ENCODE assay signal across 8 mouse cellular contexts in the genomic region with DNA sequence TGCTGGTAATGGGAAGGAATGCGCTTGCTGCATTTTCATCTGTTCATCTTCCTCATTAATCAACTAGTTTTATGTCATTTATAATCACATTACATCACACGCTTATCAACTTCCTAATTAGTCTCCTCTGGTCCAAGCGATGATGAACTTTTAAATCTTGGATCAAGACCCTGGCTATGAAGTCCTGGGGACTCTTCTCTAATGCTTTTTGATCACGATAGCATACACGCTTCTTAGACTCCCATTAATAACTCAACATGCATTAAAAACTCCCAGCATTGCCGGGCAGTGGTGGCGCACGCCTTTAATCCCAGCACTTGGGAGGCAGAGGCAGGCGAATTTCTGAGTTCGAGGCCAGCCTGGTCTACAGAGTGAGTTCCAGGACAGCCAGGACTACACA. TPM values are rescaled to one million over a fixed set of nuclear protein-coding genes. Genes with fewer than 3 reads are reported as not detected.
DNase-seq lines count a peak whose midpoint lies in the region; ATAC-seq and TF ChIP-seq lines count a peak whose summit lies in the region.

No protein-coding gene starts in this region.

- DNase-seq in kidney, adult 2 months, result no peak
- no peak for DNase-seq in kidney, postnatal 25 days
- no peak for DNase-seq in frontal cortex, postnatal 36 days (ENCODE audit: low spot score in 2 of 2)
- no peak for DNase-seq in retina, postnatal 1 day

- TF ChIP-seq POLR2A in kidney, adult 2 months (IDR thresholded peaks at IDR 0.05; ENCODE audit: low read depth, low read length), result no peak
- TF ChIP-seq POLR2A in bone marrow macrophage, adult 2 months (IDR thresholded peaks at IDR 0.05; ENCODE audit: borderline replicate concordance, low read depth, low read length), result no peak

- 21% methylated on average over 10 of the region's 10 CpGs for WGBS in kidney, adult 2 months
- 25% methylated on average over 10 of the region's 10 CpGs for WGBS in hindbrain, embryonic 12.5 days
- WGBS in midbrain, embryonic 12.5 days, result 30% methylated on average over 10 of the region's 10 CpGs

- H3K9ac ChIP-seq in hindbrain, embryonic 12.5 days, result peak overlapping the region; percentile 68
- peak overlapping the region; percentile 69 for H3K9ac ChIP-seq in midbrain, embryonic 12.5 days (replicated peaks)

- peak overlapping the region; percentile 95 for H3K4me3 ChIP-seq in kidney, adult 2 months (ENCODE audit: insufficient read depth, low read depth, low read length)
- H3K4me3 ChIP-seq in bone marrow macrophage, adult 2 months (ENCODE audit: insufficient read depth, low read length), result peak overlapping the region; percentile 74
- H3K4me3 ChIP-seq in hindbrain, embryonic 12.5 days, result peak overlapping the region; percentile 80
- H3K4me3 ChIP-seq in midbrain, embryonic 12.5 days, result peak overlapping the region; percentile 79

- peak; percentile 36; the same call in 1 of the 2 replicates for ATAC-seq in hindbrain, embryonic 12.5 days (ENCODE audit: low FRiP score)
- peak; percentile 28; the same call in 1 of the 2 replicates for ATAC-seq in midbrain, embryonic 12.5 days (ENCODE audit: low FRiP score, low read depth)
- no peak for ATAC-seq in CD4-positive, CD25-positive, alpha-beta regulatory T cell, adult 4 months

- H3K27ac ChIP-seq in kidney, adult 2 months (ENCODE audit: insufficient read depth, low read depth, low read length), result no peak overlapping the region
- no peak overlapping the region for H3K27ac ChIP-seq in bone marrow macrophage, adult 2 months (ENCODE audit: insufficient read depth, low read depth, low read length)
- H3K27ac ChIP-seq in hindbrain, embryonic 12.5 days, result no peak overlapping the region
- H3K27ac ChIP-seq in midbrain, embryonic 12.5 days (replicated peaks), result no peak overlapping the region

- no peaks in the 10 kb centered on the region for H3K9me3 ChIP-seq in hindbrain, embryonic 12.5 days (replicated peaks)
- H3K9me3 ChIP-seq in midbrain, embryonic 12.5 days, result no peaks in the 10 kb centered on the region

- H3K27me3 ChIP-seq in kidney, adult 2 months (replicated peaks; ENCODE audit: control insufficient read depth, insufficient read depth, low read length), result no peaks in the 10 kb centered on the region
- no peaks in the 10 kb centered on the region for H3K27me3 ChIP-seq in hindbrain, embryonic 12.5 days
- no peaks in the 10 kb centered on the region for H3K27me3 ChIP-seq in midbrain, embryonic 12.5 days

- H3K36me3 ChIP-seq in kidney, adult 2 months (ENCODE audit: control insufficient read depth, insufficient read depth, low read length), result no peaks in the 10 kb centered on the region; the same call in 1 of the 2 replicates
- peaks cover 29% of the 10 kb centered on the region for H3K36me3 ChIP-seq in hindbrain, embryonic 12.5 days
- peaks cover 37% of the 10 kb centered on the region for H3K36me3 ChIP-seq in midbrain, embryonic 12.5 days

- H3K4me1 ChIP-seq in kidney, adult 2 months (ENCODE audit: control insufficient read depth, insufficient read depth, low read length), result peaks cover 3% of the 10 kb centered on the region; the same call in 1 of the 2 replicates
- peaks cover 18% of the 10 kb centered on the region for H3K4me1 ChIP-seq in bone marrow macrophage, adult 2 months (ENCODE audit: control insufficient read depth, insufficient read depth, low read length)
- H3K4me1 ChIP-seq in hindbrain, embryonic 12.5 days, result peaks cover 8% of the 10 kb centered on the region
- peaks cover 9% of the 10 kb centered on the region; the same call in 1 of the 2 replicates for H3K4me1 ChIP-seq in midbrain, embryonic 12.5 days

- H3K4me2 ChIP-seq in hindbrain, embryonic 12.5 days (replicated peaks), result peak overlapping the region; percentile 80
- peak overlapping the region; percentile 64 for H3K4me2 ChIP-seq in midbrain, embryonic 12.5 days (replicated peaks)

- no peak for TF ChIP-seq CTCF in kidney, adult 2 months (conservative IDR thresholded peaks at IDR 0.05; ENCODE audit: insufficient read depth, insufficient read length, low read depth, low read length)
- TF ChIP-seq CTCF in bone marrow macrophage, adult 2 months (IDR thresholded peaks at IDR 0.05; ENCODE audit: low read depth, low read length), result no peak

RNA-seq across cellular contexts. Expression of a gene that starts 0.5 kb away (rescaled TPM):
- 9.8 and 11.6 TPM in 2 replicates for polyA plus RNA-seq in kidney, adult 2 months (2012; rRNA removed)
- 6.2 and 7.9 TPM in 2 replicates for polyA plus RNA-seq in bone marrow macrophage, adult 2 months (2012; ENCODE audit: insufficient read depth, insufficient read length, missing spikeins)
- 31.5 and 32.5 TPM in 2 replicates for polyA plus RNA-seq in hindbrain, embryonic 12.5 days (2016; fragmentation: Nextera tagmentation; extraction: Ambion mirVana)
- 32.8 and 34.2 TPM in 2 replicates for polyA plus RNA-seq in midbrain, embryonic 12.5 days (2016; fragmentation: Nextera tagmentation; extraction: Ambion mirVana)
- 10 to 100 TPM; 22.7 to 37.1 TPM for polyA plus RNA-seq in CD4-positive, CD25-positive, alpha-beta regulatory T cell, adult 4 months (2017; shearing (Covaris generic))

RNA-seq across cellular contexts. Expression of a gene that starts 0.8 kb away (rescaled TPM):
- polyA plus RNA-seq in kidney, adult 2 months (2012; rRNA removed), result 13.4 and 19.4 TPM in 2 replicates
- polyA plus RNA-seq in bone marrow macrophage, adult 2 months (2012; ENCODE audit: insufficient read depth, insufficient read length, missing spikeins), result 29.0 and 30.2 TPM in 2 replicates
- polyA plus RNA-seq in hindbrain, embryonic 12.5 days (2016; fragmentation: Nextera tagmentation; extraction: Ambion mirVana), result 102 and 108 TPM in 2 replicates
- 112 and 119 TPM in 2 replicates for polyA plus RNA-seq in midbrain, embryonic 12.5 days (2016; fragmentation: Nextera tagmentation; extraction: Ambion mirVana)
- polyA plus RNA-seq in CD4-positive, CD25-positive, alpha-beta regulatory T cell, adult 4 months (2017; shearing (Covaris generic)), result 10 to 100 TPM; 92.3 to 95.6 TPM
